28 mouse cellular contexts compared by ENCODE assay signal in genomic region chrY:90727121-90727908, GRCm38 (mm10). TPM values are rescaled to one million over a fixed set of nuclear protein-coding genes. Genes with fewer than 3 reads are reported as not detected.
DNase-seq lines count a peak whose midpoint lies in the region; ATAC-seq and TF ChIP-seq lines count a peak whose summit lies in the region.
"Not testable (repeated sequence)": the region's sequence is repeated elsewhere in the genome, so short reads cannot be mapped to it uniquely, and the experiment has no call there.
"Had no signal": no experiment of that assay in that cellular context is flagged by ENCODE, and none has a peak within 500 bp of the region (broad histone marks: within the 10 kb centered on the region; RNA-seq: fewer than 3 reads in every experiment).

No protein-coding gene starts in this region.

- not testable (repeated sequence) for TF ChIP-seq CTCF in MEL (IDR thresholded peaks at IDR 0.05 in 2 of 3, conservative IDR thresholded peaks at IDR 0.05 in 1 of 3; ENCODE audit: control insufficient read depth in 1 of 3, insufficient read depth in 1 of 3, low read depth in 2 of 3, low read length in 3 of 3, poor library complexity in 1 of 3, severe bottlenecking in 1 of 3); hindbrain, postnatal 0 days (IDR thresholded peaks at IDR 0.05; ENCODE audit: low read depth); lung, embryonic 14.5 days (IDR thresholded peaks at IDR 0.05; ENCODE audit: low read depth)

- TF ChIP-seq EP300 in MEL (IDR thresholded peaks at IDR 0.05; ENCODE audit: low read depth in 1 of 2, low read length in 2 of 2): not testable (repeated sequence)

- not testable (repeated sequence) for H3K9me3 ChIP-seq in MEL (replicated peaks; ENCODE audit: insufficient read depth, low read length); hindbrain, postnatal 0 days (ENCODE audit: low read length); lung, embryonic 14.5 days (ENCODE audit: low read depth, low read length)

- H3K4me3 ChIP-seq in MEL (ENCODE audit: control insufficient read depth in 1 of 2, insufficient read depth in 1 of 2, low read depth in 2 of 2, low read length in 2 of 2); hindbrain, postnatal 0 days (ENCODE audit: low read length); lung, embryonic 14.5 days (ENCODE audit: low read depth, low read length): not testable (repeated sequence)

- 55% methylated on average over 5 of the region's 13 CpGs for WGBS in hindbrain, postnatal 0 days
- 71% methylated on average over 10 of the region's 13 CpGs for WGBS in lung, embryonic 14.5 days

- 0 out of 2 replicates have a peak, but pooled peaks have one; percentile 53 for ATAC-seq in erythroblast, adult 5-6 weeks (replicated peaks; ENCODE audit: low FRiP score, poor library complexity, severe bottlenecking)
- ATAC-seq in hindbrain, postnatal 0 days; lung, embryonic 14.5 days (ENCODE audit: insufficient read depth): not testable (repeated sequence)

- TF ChIP-seq RAD21 in MEL (IDR thresholded peaks at IDR 0.05; ENCODE audit: low read depth, low read length): not testable (repeated sequence)

- not testable (repeated sequence) for TF ChIP-seq POLR2A in MEL (IDR thresholded peaks at IDR 0.05; ENCODE audit: control insufficient read depth in 1 of 2, insufficient read depth in 1 of 2, low read depth in 1 of 2, low read length in 2 of 2, poor library complexity in 1 of 2)

- not testable (repeated sequence) for H3K9ac ChIP-seq in MEL (ENCODE audit: control insufficient read depth, low read depth, low read length, poor library complexity, severe bottlenecking); hindbrain, postnatal 0 days (replicated peaks; ENCODE audit: low read length); lung, embryonic 14.5 days

- not testable (repeated sequence) for H3K4me2 ChIP-seq in hindbrain, postnatal 0 days (ENCODE audit: low read depth, low read length); lung, embryonic 14.5 days

- not testable (repeated sequence) for H3K79me2 ChIP-seq in MEL (ENCODE audit: control insufficient read depth, insufficient read depth, low read length, poor library complexity)

- not testable (repeated sequence) for H3K36me3 ChIP-seq in MEL (ENCODE audit: control insufficient read depth in 1 of 2, insufficient read depth in 2 of 2, low read length in 2 of 2); hindbrain, postnatal 0 days (ENCODE audit: insufficient read depth, low read length); lung, embryonic 14.5 days (ENCODE audit: insufficient read depth)

- peak; percentile 24 for DNase-seq in CD4-positive, CD25-positive, alpha-beta regulatory T cell, adult 2 months (ENCODE audit: low read depth, low spot score)
- DNase-seq in MEL (ENCODE audit: low read depth, low spot score): peak; percentile 74
- peak; percentile 27 for DNase-seq in brain, adult 2 months (ENCODE audit: low read depth, low spot score)
- DNase-seq in hindbrain, postnatal 0 days (ENCODE audit: low spot score): peak; percentile 8
- DNase-seq in lung, embryonic 14.5 days: peak; percentile 9
- peak; percentile 65 for DNase-seq in retina, embryonic 14.5 days (ENCODE audit: low spot score)

- not testable (repeated sequence) for H3K4me1 ChIP-seq in MEL (ENCODE audit: control insufficient read depth in 1 of 2, insufficient read depth in 2 of 2, low read length in 2 of 2); hindbrain, postnatal 0 days (ENCODE audit: insufficient read depth, low read length); lung, embryonic 14.5 days (ENCODE audit: insufficient read depth)

- H3K27ac ChIP-seq in MEL (ENCODE audit: control insufficient read depth, low read depth, low read length); hindbrain, postnatal 0 days; lung, embryonic 14.5 days (ENCODE audit: low read depth): not testable (repeated sequence)

- not testable (repeated sequence) for H3K27me3 ChIP-seq in MEL (ENCODE audit: control insufficient read depth in 1 of 2, insufficient read depth in 2 of 2, low read length in 2 of 2); hindbrain, postnatal 0 days (ENCODE audit: insufficient read depth, low read length); lung, embryonic 14.5 days (ENCODE audit: insufficient read depth, low read length)

RNA-seq across cellular contexts. Expression of gene Gm21860, which starts 27.3 kb away (rescaled TPM):
- not detected in 2 replicates for total RNA-seq in MEL (2012; rRNA removed)
- polyA plus RNA-seq in MEL (2012; ENCODE audit: insufficient read depth in 1 of 2, insufficient read length in 2 of 2, low read depth in 1 of 2, low replicate concordance in 2 of 2, missing spikeins in 1 of 2): not detected
- not detected in 2 replicates for total RNA-seq in erythroblast, adult 5-6 weeks (2015; ENCODE audit: low replicate concordance)
- not detected in 2 replicates for total RNA-seq in erythroblast, adult 5-6 weeks (2017; ENCODE audit: low replicate concordance)
- not detected in 2 replicates for total RNA-seq in hindbrain, postnatal 0 days (2014; rRNA removed)
- not detected in 2 replicates for polyA plus RNA-seq in hindbrain, postnatal 0 days (2015; fragmentation: Nextera tagmentation; extraction: Ambion mirVana)
- polyA plus RNA-seq in lung, embryonic 14.5 days (2014; fragmentation: Nextera tagmentation; extraction: Ambion mirVana): not detected in 2 replicates
- total RNA-seq: adrenal gland, postnatal 14 days; gastrocnemius, adult 2 months; gastrocnemius, postnatal 4 days; heart, postnatal 4 days; layer of hippocampus, adult 8-10 months; layer of hippocampus, postnatal 36 days; left cerebral cortex, postnatal 10 days; megakaryocyte, adult 5-6 weeks had no signal
- polyA plus RNA-seq: embryonic facial prominence, embryonic 12.5 days; erythroblast, embryonic 14.5 days; forebrain, embryonic 13.5 days; frontal cortex, adult 2 months; heart, embryonic 15.5 days; hindbrain, embryonic 15.5 days; intestine, postnatal 0 days; kidney, embryonic 14.5 days; limb, embryonic 12.5 days; liver, embryonic 12.5 days; midbrain, embryonic 15.5 days; neural tube, embryonic 13.5 days; stomach, embryonic 15.5 days had no signal

RNA-seq across cellular contexts. Expression of gene Gm47283, which starts 57.2 kb away (rescaled TPM):
- total RNA-seq in MEL (2012; rRNA removed): not detected in 2 replicates
- not detected for polyA plus RNA-seq in MEL (2012; ENCODE audit: insufficient read depth in 1 of 2, insufficient read length in 2 of 2, low read depth in 1 of 2, low replicate concordance in 2 of 2, missing spikeins in 1 of 2)
- total RNA-seq in erythroblast, adult 5-6 weeks (2015; ENCODE audit: low replicate concordance): not detected in 2 replicates
- not detected in 2 replicates for total RNA-seq in erythroblast, adult 5-6 weeks (2017; ENCODE audit: low replicate concordance)
- not detected in 2 replicates for total RNA-seq in hindbrain, postnatal 0 days (2014; rRNA removed)
- not detected in 2 replicates for polyA plus RNA-seq in hindbrain, postnatal 0 days (2015; fragmentation: Nextera tagmentation; extraction: Ambion mirVana)
- polyA plus RNA-seq in lung, embryonic 14.5 days (2014; fragmentation: Nextera tagmentation; extraction: Ambion mirVana): not detected in 2 replicates
- total RNA-seq: adrenal gland, postnatal 14 days; gastrocnemius, adult 2 months; gastrocnemius, postnatal 4 days; heart, postnatal 4 days; layer of hippocampus, adult 8-10 months; layer of hippocampus, postnatal 36 days; left cerebral cortex, postnatal 10 days; megakaryocyte, adult 5-6 weeks had no signal
- polyA plus RNA-seq: embryonic facial prominence, embryonic 12.5 days; erythroblast, embryonic 14.5 days; forebrain, embryonic 13.5 days; frontal cortex, adult 2 months; heart, embryonic 15.5 days; hindbrain, embryonic 15.5 days; intestine, postnatal 0 days; kidney, embryonic 14.5 days; limb, embryonic 12.5 days; liver, embryonic 12.5 days; midbrain, embryonic 15.5 days; neural tube, embryonic 13.5 days; stomach, embryonic 15.5 days had no signal

Comparison
In these comparisons a context has a peak if more than half of its experiments do, and no peak if none do; other contexts are left out.
1. DNase-seq: peak in every context shown above with its lines; median percentile 74 in MEL; 65 in retina, embryonic 14.5 days; 27 in brain, adult 2 months; 24 in CD4-positive, CD25-positive, alpha-beta regulatory T cell, adult 2 months; 9 in lung, embryonic 14.5 days; 8 in hindbrain, postnatal 0 days.